Mouse (Mus musculus) E14TG2a.4 (cell line): Measurements from ENCODE around the gene Osbpl3.

Source experiments
- H3K27me3 ChIP-seq: 2 replicates; pipeline ENCODE4 v1.6.1; 2014; ENCODE audit warnings: low read length, control low read depth; ENCODE audit not compliant: insufficient read depth
- H3K36me3 ChIP-seq: 2 replicates; pipeline ENCODE4 v1.6.1; 2014; ENCODE audit warnings: low read length, control low read depth; ENCODE audit not compliant: insufficient read depth
- H3K4me1 ChIP-seq: replicated peaks from 2 replicates; pipeline ENCODE4 v1.6.1; 2014; ENCODE audit warnings: low read depth, low read length, control low read depth
- H3K4me3 ChIP-seq: replicated peaks from 2 replicates; pipeline ENCODE4 v1.5.1; 2014; ENCODE audit warnings: mild to moderate bottlenecking, low read length
- H3K9me3 ChIP-seq: 2 replicates; pipeline ENCODE4 v1.6.1; 2014; ENCODE audit warnings: low read length, control low read depth
- CTCF ChIP-seq: conservative IDR thresholded peaks from 2 replicates; pipeline ENCODE4 v1.5.1; 2014; ENCODE audit warnings: low read length
- NANOG ChIP-seq: IDR thresholded peaks from 2 replicates; pipeline ENCODE4 v1.6.1; 2014; ENCODE audit warnings: borderline replicate concordance, low read length, mixed read lengths
- POU5F1 ChIP-seq: IDR thresholded peaks from 2 replicates; pipeline ENCODE4 v1.6.1; 2014; ENCODE audit warnings: low read length, borderline replicate concordance

Osbpl3 gene

DNA sequence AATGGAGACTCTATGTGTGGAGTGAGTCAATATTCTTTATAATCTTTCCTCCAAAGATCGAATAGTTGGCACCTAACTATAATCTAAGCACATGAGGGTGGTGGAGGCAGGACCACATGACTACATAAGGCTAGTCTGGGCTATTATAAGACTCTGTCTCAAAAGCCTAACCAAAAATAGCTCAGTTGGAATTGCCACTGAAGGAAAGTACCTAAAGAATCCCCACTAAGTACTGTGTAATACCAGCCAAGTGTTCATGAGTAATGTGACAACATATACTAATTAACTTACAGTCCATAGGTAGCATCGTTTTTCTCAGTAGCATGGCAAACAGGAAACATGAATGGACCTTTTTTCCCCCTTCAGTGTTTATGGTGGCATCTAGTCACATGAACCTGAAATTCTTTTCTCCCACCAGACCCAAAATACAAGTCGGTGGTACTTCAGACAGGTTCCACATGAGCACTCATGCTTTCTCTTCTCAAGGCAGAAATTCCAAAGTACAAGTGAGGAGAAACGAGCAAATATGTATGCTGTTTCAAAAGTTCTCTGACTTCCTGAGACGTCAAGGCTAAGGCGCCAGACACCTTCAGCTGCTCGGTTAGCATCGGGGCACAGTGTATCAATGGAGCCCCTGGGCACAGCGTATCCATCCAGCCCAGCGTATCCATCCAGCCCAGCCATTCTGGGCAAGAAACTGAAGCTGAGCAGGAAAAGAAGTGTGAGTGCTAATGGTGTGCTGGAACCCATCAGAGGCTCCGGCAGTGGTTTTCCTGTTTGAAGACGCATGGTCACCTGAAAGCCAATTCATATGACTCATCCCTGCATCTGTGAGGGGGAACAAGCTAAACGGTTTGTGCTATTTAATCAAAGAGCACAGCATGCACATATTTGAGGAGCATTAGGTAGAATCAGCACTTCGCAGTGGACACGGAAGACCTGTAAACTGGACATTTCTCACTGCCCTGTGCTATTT is 120.9 kb downstream of the Osbpl3 start:
- TF ChIP-seq CTCF (no peak), NANOG (no peak), POU5F1 (no peak)
- Histone ChIP-seq H3K27me3 (no peaks in the 10 kb centered on the region), H3K4me1 (peaks cover 15% of the 10 kb centered on the region), H3K4me3 (no peak overlapping the region), H3K9me3 (no peaks in the 10 kb centered on the region), H3K36me3 (no peaks in the 10 kb centered on the region)

DNA sequence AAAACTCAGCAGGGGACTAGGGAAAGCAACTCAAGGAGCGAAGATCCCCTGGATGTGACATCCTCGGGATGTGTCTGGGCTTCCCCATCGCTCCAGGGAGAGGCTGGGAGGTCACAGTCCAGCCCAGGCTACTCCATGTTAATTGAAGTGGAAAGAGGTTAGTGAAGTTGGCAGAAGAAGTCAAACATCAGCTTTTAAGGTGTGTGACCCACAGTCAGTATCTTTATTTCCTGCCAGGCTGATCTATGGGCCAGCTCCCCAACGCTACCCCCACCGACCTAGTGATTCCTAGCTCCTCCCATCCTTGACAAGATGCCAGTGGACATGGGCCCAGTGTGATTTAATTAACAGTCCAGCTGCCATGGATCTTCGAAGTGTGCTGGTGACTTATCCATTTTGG is 122.7 kb downstream of the Osbpl3 start:
- Histone ChIP-seq H3K4me3 (peak overlapping the region; percentile 71), H3K36me3 (no peaks in the 10 kb centered on the region)
- TF ChIP-seq NANOG (no peak), POU5F1 (no peak), CTCF (no peak)

DNA sequence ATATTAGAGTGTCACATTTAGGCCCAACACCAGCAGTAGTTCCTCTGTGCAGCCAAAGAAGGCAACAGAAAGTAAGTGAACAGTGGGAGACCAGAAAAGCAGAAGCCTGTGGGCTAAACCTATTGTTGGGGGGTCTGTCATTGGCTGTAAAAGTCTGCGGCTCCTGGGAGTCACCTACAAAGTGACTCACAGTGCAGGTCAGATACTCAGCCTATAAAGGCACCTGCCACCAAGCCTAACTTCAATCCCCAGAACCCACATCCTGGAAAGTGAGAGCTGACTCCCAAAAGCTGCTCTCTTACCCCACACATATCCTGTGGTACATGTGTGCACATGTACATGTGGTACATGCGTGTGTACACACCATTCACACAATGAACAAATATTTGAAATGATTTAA is 124.5 kb downstream of the Osbpl3 start:
- H3K27me3 ChIP-seq, result no peaks in the 10 kb centered on the region
- peaks cover 33% of the 10 kb centered on the region for H3K4me1 ChIP-seq
- no peak for TF ChIP-seq NANOG
- no peak for TF ChIP-seq POU5F1
- no peak for TF ChIP-seq CTCF
- no peaks in the 10 kb centered on the region for H3K9me3 ChIP-seq
- H3K36me3 ChIP-seq, result no peaks in the 10 kb centered on the region
- H3K4me3 ChIP-seq, result no peak overlapping the region

More for the DNA sequence above, 122.7 kb downstream of the Osbpl3 start:
- H3K27me3 ChIP-seq, result no peaks in the 10 kb centered on the region
- H3K9me3 ChIP-seq, result no peaks in the 10 kb centered on the region
- H3K4me1 ChIP-seq, result peaks cover 31% of the 10 kb centered on the region

DNA sequence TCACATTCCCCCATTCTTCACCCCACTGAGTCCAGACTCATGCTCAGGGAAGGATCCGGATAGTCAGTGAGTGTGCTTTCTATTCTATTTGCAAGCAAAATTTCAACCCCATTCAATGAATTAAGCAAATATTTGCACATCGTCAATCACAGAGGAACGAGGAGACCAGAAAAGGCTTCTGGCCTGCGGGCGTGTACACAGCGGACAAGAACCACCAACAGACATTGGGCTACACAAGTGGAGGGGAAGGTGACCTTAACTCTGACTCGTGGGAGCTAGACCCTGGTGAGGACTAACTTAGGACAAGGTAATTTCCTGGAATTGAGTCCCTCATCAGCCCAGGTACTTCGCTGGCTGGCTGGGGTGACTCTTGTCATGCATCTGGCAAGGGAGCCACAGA is 126.6 kb downstream of the Osbpl3 start:
- Histone ChIP-seq H3K36me3 (no peaks in the 10 kb centered on the region), H3K4me1 (peaks cover 33% of the 10 kb centered on the region), H3K4me3 (no peak overlapping the region), H3K27me3 (0 out of 2 replicates have a peak, but pooled peaks cover under 1% of the 10 kb centered on the region), H3K9me3 (no peaks in the 10 kb centered on the region)
- no peak for TF ChIP-seq CTCF
- no peak for TF ChIP-seq POU5F1
- no peak for TF ChIP-seq NANOG

DNA sequence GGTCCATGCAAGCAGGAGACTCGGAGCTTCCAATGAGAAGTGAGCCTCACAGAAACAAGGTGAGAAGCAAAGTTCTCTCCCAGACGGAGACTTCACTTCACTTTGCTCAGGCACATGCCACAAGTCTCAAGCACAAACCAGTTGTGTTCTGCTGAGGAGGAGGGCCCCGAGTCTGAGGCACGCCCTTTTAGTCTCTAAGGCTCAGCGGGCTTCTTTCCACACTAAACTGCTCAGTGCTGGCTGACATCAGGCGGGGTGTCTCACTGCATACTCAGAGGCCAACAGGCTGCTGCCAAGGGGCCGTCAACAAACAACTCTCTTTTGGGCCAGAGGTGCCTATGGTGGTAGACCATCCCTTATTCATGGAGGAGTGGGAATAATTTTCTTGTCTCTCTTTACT is 127.1 kb downstream of the Osbpl3 start:
- H3K27me3 ChIP-seq, result peaks cover 5% of the 10 kb centered on the region; the same call in 1 of the 2 replicates
- no peaks in the 10 kb centered on the region for H3K9me3 ChIP-seq
- peaks cover 31% of the 10 kb centered on the region for H3K4me1 ChIP-seq
- H3K4me3 ChIP-seq, result no peak overlapping the region
- H3K36me3 ChIP-seq, result no peaks in the 10 kb centered on the region
- TF ChIP-seq CTCF, result no peak
- TF ChIP-seq POU5F1, result no peak
- TF ChIP-seq NANOG, result no peak

DNA sequence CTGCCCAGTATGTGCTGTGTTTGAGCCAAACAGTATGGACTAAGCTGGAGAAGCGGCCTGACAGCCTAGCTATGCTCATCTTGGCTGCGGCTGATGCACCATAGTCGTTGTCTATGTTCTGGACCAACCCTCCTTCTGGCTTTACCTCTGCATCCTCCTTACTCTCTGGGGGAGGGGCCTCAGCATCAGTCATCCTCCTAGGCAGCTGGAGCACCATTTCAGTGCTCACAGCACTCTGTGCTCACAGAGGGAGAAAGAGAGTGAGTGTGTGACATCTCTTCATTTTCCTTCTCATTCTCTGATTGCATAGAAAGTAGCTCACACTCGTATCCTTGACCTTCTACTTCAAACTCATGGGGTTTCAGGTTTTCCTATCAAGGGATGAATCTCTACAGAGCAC is 129.8 kb downstream of the Osbpl3 start:
- Histone ChIP-seq H3K4me3 (no peak overlapping the region), H3K36me3 (no peaks in the 10 kb centered on the region), H3K9me3 (no peaks in the 10 kb centered on the region), H3K27me3 (peaks cover 5% of the 10 kb centered on the region; the same call in 1 of the 2 replicates), H3K4me1 (peaks cover 40% of the 10 kb centered on the region)
- TF ChIP-seq POU5F1 (no peak), NANOG (no peak), CTCF (no peak)

DNA sequence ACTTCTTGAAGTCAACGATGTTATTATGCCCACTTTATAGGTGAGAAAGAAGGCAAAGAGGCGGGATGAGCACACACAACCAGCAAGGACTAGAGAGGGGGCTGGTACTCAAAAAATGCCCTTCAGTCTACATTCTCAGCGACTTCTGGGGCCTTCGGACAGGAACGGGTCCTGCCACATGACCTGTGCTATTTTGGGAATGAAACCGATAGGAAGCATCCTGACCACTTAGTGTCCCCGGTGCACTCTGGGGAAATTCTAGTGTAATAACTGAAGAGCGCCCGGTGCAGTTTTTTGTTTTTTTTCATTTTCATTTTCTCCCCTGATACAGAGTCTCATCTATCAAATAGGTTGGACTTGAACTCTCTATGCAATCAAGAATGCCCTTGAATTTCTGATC is 130.5 kb downstream of the Osbpl3 start:
- Histone ChIP-seq H3K4me1 (peaks cover 47% of the 10 kb centered on the region), H3K27me3 (peaks cover 10% of the 10 kb centered on the region; the same call in 1 of the 2 replicates)

DNA sequence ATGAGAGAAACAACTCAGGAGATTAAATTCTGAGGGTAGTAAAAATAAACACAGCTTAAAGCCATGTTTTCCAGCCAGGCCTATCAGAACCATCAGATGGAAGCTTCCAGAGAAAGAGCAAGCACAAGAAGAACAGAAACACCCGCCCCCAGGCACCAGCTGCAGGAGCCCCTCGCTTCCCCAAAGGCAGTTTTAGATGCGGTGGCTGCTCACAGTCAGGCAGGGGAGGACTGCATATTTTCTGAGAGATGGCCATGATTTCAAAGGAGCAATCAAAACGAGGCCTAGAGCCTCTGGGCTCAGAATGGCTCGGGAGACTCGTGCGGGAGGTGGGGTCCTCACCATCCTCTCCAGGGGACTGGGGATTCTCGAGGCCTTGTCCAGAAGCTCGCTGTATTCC is 133.4 kb downstream of the Osbpl3 start:
- H3K4me3 ChIP-seq, result peak overlapping the region; percentile 17; the same call in 1 of the 2 replicates
- H3K4me1 ChIP-seq, result peaks cover 58% of the 10 kb centered on the region
- TF ChIP-seq NANOG, result no peak
- TF ChIP-seq CTCF, result no peak
- no peak for TF ChIP-seq POU5F1
- H3K27me3 ChIP-seq, result peaks cover 10% of the 10 kb centered on the region; the same call in 1 of the 2 replicates
- no peaks in the 10 kb centered on the region for H3K9me3 ChIP-seq
- no peaks in the 10 kb centered on the region for H3K36me3 ChIP-seq

More for the DNA sequence above, 130.5 kb downstream of the Osbpl3 start:
- Histone ChIP-seq H3K36me3 (no peaks in the 10 kb centered on the region), H3K9me3 (no peaks in the 10 kb centered on the region), H3K4me3 (no peak overlapping the region)
- TF ChIP-seq NANOG (no peak), POU5F1 (no peak), CTCF (no peak)

DNA sequence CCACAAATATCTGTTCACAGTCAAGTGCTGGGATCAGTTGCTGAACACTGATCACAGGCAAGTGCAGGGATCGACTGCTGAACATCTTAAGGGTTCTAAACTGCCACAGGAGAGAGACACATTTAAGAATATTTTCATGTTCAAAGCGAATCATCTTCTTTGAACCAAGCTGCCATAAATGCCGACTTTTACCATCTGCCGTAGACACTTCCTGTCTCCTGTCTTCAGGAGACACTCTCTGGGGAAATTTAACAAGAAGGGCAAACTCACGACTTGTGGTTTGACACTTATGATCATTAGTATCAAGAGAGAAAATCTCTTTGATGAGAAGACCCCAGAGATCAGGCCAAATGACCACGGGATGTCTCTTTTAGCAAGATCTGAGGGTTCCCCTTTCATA is 134.3 kb downstream of the Osbpl3 start:
- Histone ChIP-seq H3K4me3 (no peak overlapping the region), H3K36me3 (no peaks in the 10 kb centered on the region), H3K27me3 (peaks cover 10% of the 10 kb centered on the region; the same call in 1 of the 2 replicates), H3K4me1 (peaks cover 67% of the 10 kb centered on the region), H3K9me3 (no peaks in the 10 kb centered on the region)
- no peak for TF ChIP-seq NANOG
- no peak for TF ChIP-seq POU5F1
- TF ChIP-seq CTCF, result no peak
